Mouse (Mus musculus): ENCODE measurements around the gene Rnf8.

DNA sequence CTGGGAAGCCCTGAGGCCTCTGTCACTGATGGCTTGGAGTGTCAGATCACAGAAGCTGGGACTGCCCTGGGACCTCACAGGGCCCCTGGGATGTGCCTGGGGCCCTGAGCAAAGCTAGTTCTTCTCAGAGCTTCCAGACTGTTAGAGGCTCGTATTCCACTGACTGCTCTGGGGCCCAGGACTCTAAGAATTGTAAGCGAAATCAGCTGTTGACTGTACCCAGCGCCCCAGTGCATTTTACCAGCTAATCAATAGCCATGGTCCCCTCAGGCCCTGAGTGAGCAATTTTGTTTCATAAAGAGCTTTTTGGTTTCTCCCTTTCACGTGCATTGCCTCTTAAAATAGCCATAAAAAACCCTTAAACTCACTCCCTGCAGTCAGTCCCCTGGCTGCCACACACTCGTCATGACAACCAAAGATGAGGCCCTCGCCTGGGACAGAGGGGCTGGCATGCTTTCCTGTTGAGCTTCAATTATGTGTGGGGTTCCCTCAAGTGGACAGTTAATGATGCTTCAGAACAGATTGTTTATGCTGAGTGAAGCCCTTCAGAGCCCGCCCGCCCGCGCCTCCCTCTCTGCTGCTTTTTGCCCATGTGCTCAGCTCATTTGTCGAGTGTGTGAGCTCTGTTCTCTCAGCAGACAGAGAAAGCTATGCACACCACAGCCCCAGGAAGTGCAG lies 25.2 kb upstream of the Rnf8 start:
- TF ChIP-seq CTCF (IDR thresholded peaks at IDR 0.05; ENCODE audit: borderline replicate concordance, insufficient read depth, low read depth, low read length), result no peak
- TF ChIP-seq POLR2A (IDR thresholded peaks at IDR 0.05; ENCODE audit: borderline replicate concordance, insufficient read depth, low read length), result no peak

All from cerebellum, adult 2 months (tissue).